Mouse (Mus musculus) lung, postnatal 0 days (tissue): ENCODE measurements around the gene Ctla4.

Experiments used
- CTCF ChIP-seq: IDR thresholded peaks from 2 replicates; pipeline ENCODE4 v1.5.1; 2016; ENCODE audit warnings: antibody characterized with exemption, mild to moderate bottlenecking
- EP300 ChIP-seq: IDR thresholded peaks from 2 replicates; pipeline ENCODE4 v1.6.1; 2016; ENCODE audit warnings: antibody characterized with exemption, mild to moderate bottlenecking, control low read depth

DNA sequence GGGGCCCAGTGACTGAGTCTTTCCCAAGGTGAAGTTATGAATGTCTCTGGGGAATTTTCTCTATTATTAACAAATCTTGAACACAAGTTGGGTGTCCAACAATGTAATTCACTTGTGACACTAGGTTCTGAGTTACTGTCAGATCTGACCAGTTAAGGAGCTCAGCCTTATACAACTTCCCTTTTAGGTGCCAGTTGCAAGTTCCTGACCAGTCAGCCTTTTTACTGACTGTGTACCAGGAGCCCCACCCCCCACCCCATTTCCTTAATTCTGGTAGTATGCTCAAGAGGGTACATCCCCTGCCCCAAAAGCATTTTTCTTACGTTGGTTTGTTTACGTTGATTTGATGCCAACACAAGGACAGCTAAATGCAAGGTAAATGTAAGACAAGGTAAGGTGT is 21.6 kb upstream of the Ctla4 start:
- TF ChIP-seq CTCF (no peak), EP300 (no peak)
